Mouse (Mus musculus): ENCODE measurements at regions not wholly inside any gene's neighbourhood (a gene's known extent, or its start where the extent isn't known, plus 50 kb on each side); places are given as distances from the start of the nearest gene placed in this dataset.
A peak's percentile ranks its signal among the peaks of the same experiment; 100 is the strongest.

GRCm38 (mm10) chr11:48417615-48418014, 382.5 kb upstream of the Rack1 start:
- DNase-seq (ENCODE audit: low spot score in 2 of 2) = no peak
- Histone ChIP-seq H3K27ac (no peak overlapping the region), H3K4me3 (no peak overlapping the region)
- no peak for TF ChIP-seq CTCF (conservative IDR thresholded peaks at IDR 0.05)

DNA sequence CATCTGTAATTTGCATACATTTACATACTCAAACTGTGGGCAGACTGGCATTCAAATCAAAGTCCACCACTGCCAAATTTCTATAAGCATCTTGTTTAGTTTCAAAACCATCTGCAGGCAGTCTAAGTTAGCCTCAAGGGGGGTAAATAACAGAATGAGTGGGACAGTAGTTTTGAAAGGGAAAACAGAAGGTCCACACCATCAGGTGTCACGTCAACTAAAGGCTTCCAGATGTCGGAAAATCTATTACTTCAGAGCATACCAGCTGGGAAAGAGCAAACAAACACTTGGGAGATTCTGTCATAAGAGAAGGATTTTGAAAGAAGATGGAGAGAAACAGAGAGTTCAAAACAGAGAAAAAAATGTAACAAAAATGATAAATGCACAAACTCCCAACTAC, 402.1 kb upstream of the Rack1 start:
- no peak for TF ChIP-seq CTCF (conservative IDR thresholded peaks at IDR 0.05)
- no peak for DNase-seq (ENCODE audit: low spot score in 2 of 2)
- Histone ChIP-seq H3K27ac (no peak overlapping the region), H3K4me3 (no peak overlapping the region)

- no peak overlapping the region for H3K4me3 ChIP-seq
- TF ChIP-seq CTCF (conservative IDR thresholded peaks at IDR 0.05) = no peak
- H3K27ac ChIP-seq = no peak overlapping the region
- no peak for DNase-seq (ENCODE audit: low spot score in 2 of 2)
Observed at GRCm38 (mm10) chr11:48381489-48381888, 392.7 kb upstream of the Sgcd start.

GRCm38 (mm10) chr11:48378044-48378443, 389.3 kb upstream of the Sgcd start:
- no peak for TF ChIP-seq CTCF (conservative IDR thresholded peaks at IDR 0.05)
- no peak overlapping the region for H3K27ac ChIP-seq

GRCm38 (mm10) chr11:48377269-48377668, 388.5 kb upstream of the Sgcd start:
- Histone ChIP-seq H3K27ac (no peak overlapping the region), H3K4me3 (no peak overlapping the region)
- no peak for TF ChIP-seq CTCF (conservative IDR thresholded peaks at IDR 0.05)
- no peak for DNase-seq (ENCODE audit: low spot score in 2 of 2)

More at GRCm38 (mm10) chr11:48378044-48378443, 389.3 kb upstream of the Sgcd start:
- H3K4me3 ChIP-seq = no peak overlapping the region
- DNase-seq (ENCODE audit: low spot score in 2 of 2) = no peak

DNA sequence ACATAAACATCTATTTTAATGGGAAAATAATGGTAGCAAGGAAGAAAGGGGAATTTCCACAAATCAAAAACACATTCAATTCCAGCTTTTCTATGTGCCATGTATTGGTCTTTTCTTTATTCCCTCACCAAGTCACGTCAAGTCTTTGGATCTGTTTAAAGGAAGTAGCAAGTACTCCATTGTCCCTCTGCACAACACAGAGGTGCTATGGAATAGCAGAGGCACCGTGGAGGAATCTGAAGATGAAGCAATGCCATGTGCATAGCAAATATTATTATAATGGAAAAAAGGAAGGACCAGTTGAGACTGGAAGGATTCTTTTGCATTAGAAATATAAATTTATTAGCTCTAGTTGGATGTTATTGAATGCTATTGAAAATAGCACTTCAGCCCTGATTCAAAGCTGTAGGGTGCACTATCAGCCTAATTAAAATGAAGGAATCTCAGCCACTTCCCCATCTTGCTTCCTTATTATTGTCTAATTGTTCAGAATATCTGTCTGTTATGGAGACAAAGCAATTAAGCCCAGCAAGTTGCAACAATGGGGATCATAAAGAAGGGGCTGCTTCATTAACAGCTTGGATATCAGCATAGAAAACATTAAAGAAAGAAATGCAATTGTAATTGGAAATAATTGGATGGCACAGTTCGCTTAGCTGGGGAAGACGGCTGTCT, 362.7 kb upstream of the Sgcd start:
- DNase-seq (ENCODE audit: low spot score in 2 of 2) = no peak
- H3K4me3 ChIP-seq = no peak overlapping the region
- H3K27ac ChIP-seq = no peak overlapping the region
- TF ChIP-seq CTCF (conservative IDR thresholded peaks at IDR 0.05) = no peak

DNA sequence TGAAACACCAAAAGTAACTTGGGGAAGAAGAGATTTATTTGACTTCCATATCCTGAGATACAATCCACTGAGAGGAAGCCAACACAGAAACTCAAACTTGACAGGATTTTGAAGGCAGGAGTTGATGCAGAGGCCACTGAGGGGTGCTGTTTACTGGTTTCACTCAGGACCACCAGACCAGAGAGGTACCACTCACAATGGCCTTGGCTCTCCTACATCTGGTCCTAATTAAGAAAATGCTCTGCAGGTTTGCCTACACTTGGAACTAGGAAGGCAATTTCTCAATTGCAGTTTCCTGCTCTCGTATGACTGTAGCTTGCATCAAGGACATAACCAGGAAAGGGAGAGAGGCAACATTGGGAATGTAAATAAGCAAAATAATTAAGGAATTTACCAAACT, 325.7 kb upstream of the Sgcd start:
- Histone ChIP-seq H3K27ac (no peak overlapping the region), H3K4me3 (no peak overlapping the region)
- no peak for TF ChIP-seq CTCF (conservative IDR thresholded peaks at IDR 0.05)
- no peak for DNase-seq (ENCODE audit: low spot score in 2 of 2)

- no peak overlapping the region for H3K27ac ChIP-seq
- no peak overlapping the region for H3K4me3 ChIP-seq
- TF ChIP-seq CTCF (conservative IDR thresholded peaks at IDR 0.05) = no peak
- DNase-seq (ENCODE audit: low spot score in 2 of 2) = peak in 1 of 2 experiments; percentile 11
Observed at GRCm38 (mm10) chr11:48295370-48295769, 306.6 kb upstream of the Sgcd start.

DNA sequence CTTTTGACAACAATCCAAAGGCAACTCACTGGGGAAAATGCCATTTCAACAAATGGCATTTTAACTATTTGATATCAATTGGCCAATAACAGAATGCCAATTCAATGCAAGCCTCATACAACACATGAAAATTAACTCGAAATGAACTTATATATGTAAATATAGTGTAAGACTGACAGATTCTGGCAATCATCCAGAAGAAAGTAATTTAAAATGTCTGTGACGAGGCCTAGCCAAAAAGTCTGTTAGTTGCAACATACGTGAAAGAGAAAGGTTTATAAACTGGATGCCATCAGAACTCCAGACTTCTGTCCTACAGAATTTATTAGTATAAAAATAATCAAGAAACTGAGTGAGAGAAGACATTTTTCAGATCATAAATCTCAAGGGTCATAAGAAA, 273.7 kb upstream of the Sgcd start:
- TF ChIP-seq CTCF (conservative IDR thresholded peaks at IDR 0.05) = no peak
- Histone ChIP-seq H3K4me3 (no peak overlapping the region), H3K27ac (no peak overlapping the region)
- no peak for DNase-seq (ENCODE audit: low spot score in 2 of 2)

DNA sequence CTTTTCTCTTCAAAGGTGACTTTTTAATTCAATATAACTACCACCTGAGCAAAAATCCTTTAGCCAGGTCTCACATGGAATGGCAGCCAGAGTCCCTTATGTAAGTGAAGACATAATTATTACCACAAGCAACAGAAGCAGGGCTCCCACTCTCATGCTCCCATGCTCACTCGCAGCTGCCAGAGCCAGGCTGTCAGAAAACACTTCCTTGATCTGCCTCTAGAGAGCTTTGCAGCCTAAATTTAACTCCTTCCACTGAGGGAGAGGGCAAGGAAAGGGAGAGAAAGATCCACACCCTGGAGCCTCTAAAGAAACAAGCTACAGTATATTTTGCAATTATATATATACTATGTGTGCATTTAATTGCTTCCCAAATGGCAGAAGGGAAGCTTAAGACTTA, 272.3 kb upstream of the Sgcd start:
- H3K4me3 ChIP-seq = no peak overlapping the region
- H3K27ac ChIP-seq = no peak overlapping the region
- DNase-seq (ENCODE audit: low spot score in 2 of 2) = no peak
- peak; percentile 51 for TF ChIP-seq CTCF (conservative IDR thresholded peaks at IDR 0.05)

DNA sequence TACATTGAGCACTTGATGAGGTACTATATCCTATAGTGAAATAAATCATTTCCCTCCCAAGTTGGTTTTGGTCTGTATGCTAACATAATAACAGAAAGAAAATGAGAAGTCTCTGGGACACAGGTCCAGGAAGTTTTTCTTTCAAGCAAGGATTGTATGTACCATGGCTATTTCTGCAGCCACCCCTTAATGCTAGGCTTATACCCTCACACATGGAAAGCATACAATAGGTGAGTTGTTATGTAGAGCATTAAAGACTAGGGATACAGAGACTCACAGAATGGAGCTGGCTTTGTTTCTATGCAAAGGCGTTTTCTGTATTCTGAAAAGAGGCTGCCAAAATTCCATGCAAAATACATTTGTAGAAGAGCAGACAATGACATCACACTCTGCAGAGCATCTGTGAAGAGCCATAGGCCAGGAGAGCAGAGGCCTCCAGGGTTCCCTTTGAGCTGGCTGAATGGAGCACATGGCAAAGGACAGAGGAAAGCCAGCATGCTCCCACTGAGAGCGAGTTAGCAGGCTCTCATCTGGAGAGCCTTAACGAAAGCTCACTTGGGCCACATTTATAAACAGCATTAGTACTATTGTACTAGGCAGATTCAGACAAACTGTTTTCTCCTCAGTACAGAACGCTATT, 262.0 kb upstream of the Sgcd start:
- DNase-seq (ENCODE audit: low spot score in 2 of 2) = no peak
- TF ChIP-seq CTCF (conservative IDR thresholded peaks at IDR 0.05) = no peak
- Histone ChIP-seq H3K4me3 (no peak overlapping the region), H3K27ac (no peak overlapping the region)

DNA sequence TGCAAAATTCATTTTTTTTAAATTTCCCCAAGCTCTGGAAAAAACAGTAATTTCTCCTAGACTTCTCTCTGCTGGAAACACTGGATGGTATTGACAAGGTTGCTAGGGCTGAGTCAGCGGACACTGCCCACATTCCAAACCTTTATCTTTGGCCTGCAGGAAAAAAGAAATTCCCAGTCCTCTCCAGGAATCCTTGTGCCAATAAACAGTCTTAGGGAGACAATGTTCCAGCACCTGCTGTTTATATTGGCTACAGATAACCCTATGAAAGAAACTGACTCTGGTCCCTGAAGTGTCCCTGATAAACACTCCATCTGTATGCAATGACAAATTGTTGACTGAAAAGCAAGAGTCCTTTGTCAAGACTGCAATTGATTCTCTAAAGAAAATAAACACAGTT, 260.5 kb upstream of the Sgcd start:
- Histone ChIP-seq H3K27ac (no peak overlapping the region), H3K4me3 (no peak overlapping the region)
- no peak for DNase-seq (ENCODE audit: low spot score in 2 of 2)
- no peak for TF ChIP-seq CTCF (conservative IDR thresholded peaks at IDR 0.05)

GRCm38 (mm10) chr11:48221156-48221555, 232.4 kb upstream of the Sgcd start:
- TF ChIP-seq CTCF (conservative IDR thresholded peaks at IDR 0.05) = peak; percentile 45
- DNase-seq (ENCODE audit: low spot score in 2 of 2) = no peak
- Histone ChIP-seq H3K4me3 (no peak overlapping the region), H3K27ac (no peak overlapping the region)

- no peak for DNase-seq (ENCODE audit: low spot score in 2 of 2)
- no peak overlapping the region for H3K27ac ChIP-seq
- TF ChIP-seq CTCF (conservative IDR thresholded peaks at IDR 0.05) = no peak
- H3K4me3 ChIP-seq = no peak overlapping the region
Observed at GRCm38 (mm10) chr11:48219157-48219556, 230.4 kb upstream of the Sgcd start.
